Mouse (Mus musculus): Measurements from ENCODE around the gene Ccdc28b. TPM values are rescaled to one million over a fixed set of nuclear protein-coding genes. Genes with fewer than 3 reads are reported as not detected.

Ccdc28b gene
- total RNA-seq, 2 experiments from 2014 or later: 35.0 to 41.0 TPM

DNA sequence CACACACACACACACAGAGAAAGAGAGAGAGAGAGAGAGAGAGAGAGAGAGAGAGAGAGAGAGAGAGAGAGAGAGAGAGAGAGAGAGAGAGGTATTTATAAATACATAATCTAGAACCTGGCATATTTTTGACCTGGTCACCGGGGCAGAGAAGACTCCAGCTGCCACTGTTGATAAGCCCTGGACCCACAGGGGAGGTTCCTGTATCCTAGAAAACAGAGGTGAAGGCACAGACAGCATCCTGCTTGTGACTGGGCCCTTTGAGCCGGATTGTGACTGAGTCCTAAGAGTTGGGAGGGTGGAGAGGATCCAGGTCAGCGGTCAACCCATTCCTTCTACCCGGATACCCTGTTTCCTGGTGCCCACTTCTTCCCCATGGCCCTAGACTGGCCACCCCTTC lies 34.9 kb downstream of the Ccdc28b start:
- intact Hi-C loops (cut with DNase I): no loop called here

GRCm38 (mm10) chr4:129586943-129587342 lies 36.8 kb downstream of the Ccdc28b start:
- intact Hi-C loops (cut with DNase I): no loop called here

More for the DNA sequence above, 34.9 kb downstream of the Ccdc28b start:
- no peak for DNase-seq

DNA sequence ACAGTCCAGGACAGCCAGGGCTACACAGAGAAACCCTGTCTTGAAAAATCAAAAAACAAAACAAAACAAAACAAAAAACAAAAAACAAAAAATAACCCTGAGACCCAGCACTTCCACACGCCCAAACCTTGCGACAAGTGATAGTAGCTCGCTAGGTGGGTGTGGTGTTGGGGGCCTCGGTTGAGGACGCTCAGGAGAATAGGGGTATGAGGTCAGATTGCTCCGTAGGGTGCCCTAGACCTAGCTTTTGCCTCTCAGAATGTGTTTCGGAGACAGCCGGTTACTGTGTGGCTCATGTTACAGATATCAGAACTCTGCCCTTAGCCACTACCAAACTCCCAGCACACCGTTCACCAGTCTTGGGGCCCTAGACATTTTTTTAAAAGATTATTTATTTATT lies 38.0 kb downstream of the Ccdc28b start:
- intact Hi-C loops (cut with DNase I): loop anchor here (1.0 kb wide), 1 partner anchor 23 kb away; no protein-coding TSS in a partner anchor
- no peak for DNase-seq

More at GRCm38 (mm10) chr4:129586943-129587342, 36.8 kb downstream of the Ccdc28b start:
- DNase-seq: no peak

DNA sequence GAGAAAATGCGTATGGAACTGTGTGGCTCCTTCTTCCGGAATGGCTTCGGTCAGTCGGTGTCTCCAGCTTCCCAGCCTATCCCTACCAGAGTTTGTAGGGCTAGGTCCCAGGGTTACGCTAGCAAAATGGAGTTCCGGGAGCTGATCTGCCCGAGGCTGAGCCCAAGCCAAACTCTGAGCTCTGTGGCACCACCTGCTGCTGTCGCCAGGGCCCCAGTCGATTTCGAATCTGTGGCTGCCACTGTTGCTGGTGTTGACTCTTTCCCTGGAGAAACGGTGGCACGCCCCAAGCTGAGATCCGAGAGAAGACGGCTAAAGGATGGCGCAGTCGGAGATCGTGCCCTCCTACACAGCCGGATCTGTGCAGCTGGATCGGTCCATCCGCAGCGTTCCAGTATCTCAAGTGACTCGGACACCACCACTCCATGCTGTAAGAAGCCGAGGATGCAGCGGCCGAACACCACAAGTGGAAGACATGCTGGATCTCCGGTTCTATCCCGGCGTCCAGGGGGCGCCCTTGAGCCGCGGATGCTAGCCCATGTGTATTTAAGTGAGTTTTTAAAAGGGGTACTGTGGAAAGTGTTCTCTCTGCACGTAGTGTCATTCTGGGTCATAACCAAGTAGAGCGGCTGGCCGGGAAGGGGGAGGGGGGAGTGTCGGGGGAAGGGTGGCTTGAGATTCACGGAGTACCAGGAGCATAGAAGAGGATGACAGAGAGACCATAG lies 38.7 kb downstream of the Ccdc28b start:
- intact Hi-C loops (cut with DNase I): loop anchor here (1.0 kb wide), 1 partner anchor 23 kb away; no protein-coding TSS in a partner anchor

DNA sequence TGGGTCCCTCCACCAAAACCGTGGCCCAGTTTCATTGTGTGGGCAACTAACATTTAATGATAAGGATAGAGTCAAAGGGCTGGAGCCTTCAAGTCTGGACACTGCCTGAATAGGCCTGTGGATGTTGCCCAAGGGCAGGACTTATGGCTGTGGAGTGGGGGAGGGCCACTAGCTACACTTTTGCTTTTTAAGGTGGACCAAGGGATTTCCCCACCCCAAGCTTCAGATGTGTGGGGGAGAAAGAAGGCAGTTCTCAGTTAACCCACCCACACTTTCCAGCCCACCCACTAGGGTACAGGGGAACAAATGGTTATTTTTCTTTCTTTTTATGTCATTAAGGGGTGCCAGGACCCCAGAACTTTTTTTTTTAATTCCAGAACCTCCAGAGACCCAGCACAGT lies 39.4 kb downstream of the Ccdc28b start:
- no peak for DNase-seq
- intact Hi-C loops (cut with DNase I): no loop called here

More for the DNA sequence above, 38.7 kb downstream of the Ccdc28b start:
- DNase-seq: peak; percentile 87 to 91

DNA sequence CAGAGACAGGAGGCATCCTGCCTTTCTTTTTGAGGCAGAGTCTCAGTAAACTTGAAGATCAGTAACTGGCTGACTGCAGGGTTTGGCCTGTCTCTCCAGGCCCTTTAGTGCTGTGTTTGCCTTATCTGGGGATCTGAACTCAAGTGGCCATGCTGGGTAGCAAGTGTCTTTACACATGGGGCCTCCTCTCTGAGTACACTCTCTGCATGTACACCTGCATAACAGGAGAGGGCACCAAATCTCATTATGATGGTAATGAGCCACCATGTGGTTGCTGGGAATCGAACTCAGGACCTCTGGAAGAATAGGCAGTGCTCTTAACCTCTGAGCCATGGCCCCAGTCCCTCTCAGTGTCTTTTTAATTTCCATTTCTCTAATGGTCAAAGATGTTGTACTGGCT lies 41.5 kb downstream of the Ccdc28b start:
- intact Hi-C loops (cut with DNase I): no loop called here
- no peak for DNase-seq

- no peak for DNase-seq
- intact Hi-C loops (cut with DNase I): no loop called here
These were observed 43.4 kb downstream of the Ccdc28b start for GRCm38 (mm10) chr4:129580347-129580746.

- peak; percentile 48 to 60 for DNase-seq
- intact Hi-C loops (cut with DNase I): no loop called here
These were observed 45.3 kb downstream of the Ccdc28b start, which contains the start of gene Fam167b for GRCm38 (mm10) chr4:129578466-129578865. Gene Fam167b (minus strand): TSS chr4:129578549.

DNA sequence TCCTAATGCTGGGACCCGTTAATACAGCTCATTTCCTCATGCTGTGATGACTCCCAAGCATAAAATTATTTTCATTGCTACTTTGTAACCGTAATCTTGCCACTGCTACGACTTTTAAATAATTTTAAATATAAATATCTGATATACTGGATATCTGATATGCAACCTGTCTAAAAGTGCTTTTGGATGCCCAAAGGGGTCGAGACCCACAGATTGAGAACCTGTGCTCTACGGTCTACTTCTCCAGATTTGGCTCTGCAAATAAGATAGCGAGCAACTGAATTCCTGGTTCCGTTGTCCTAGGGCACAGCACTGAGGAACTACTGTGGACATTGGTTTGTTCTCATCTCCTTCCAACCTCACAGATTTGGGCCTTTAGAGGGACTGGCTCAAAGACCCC lies 46.1 kb downstream of the Ccdc28b start:
- intact Hi-C loops (cut with DNase I): no loop called here
- no peak for DNase-seq

DNA sequence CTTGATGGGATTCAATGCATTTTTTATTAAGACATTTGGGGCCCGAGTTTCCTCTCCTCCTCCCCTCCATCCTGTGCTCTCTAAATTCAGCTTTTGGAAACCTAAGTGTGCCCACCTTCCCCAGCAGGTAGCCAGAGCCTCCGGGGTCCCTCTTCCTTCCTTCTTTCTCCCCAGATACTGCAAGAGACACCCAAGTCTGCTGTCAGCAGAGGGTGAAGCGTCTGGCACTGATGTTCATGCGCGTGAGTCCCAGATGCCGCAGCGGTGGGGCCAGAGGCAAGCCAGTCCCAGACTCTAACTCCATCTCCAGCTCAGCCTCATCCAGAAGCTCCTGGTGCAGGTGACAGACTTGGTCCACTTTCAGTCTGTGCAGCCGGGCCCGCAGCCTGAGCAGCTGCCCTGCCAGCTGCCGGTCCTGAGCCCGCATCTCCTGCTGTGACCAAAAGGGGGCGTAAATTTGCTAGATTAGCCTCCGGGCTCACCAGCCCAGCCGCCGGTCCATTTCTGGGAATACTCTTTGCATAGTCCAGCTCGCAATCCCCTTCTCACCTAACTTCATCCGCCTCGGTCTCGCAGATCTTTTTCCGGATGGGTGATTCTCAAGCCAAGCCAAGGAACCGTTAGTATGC lies 46.8 kb downstream of the Ccdc28b start:
- DNase-seq: peak; percentile 69 to 73
- intact Hi-C loops (cut with DNase I): no loop called here

GRCm38 (mm10) chr4:129575171-129575844 lies 48.4 kb downstream of the Ccdc28b start:
- DNase-seq: peak in 1 of 2 experiments; percentile 42
- intact Hi-C loops (cut with DNase I): no loop called here

DNA sequence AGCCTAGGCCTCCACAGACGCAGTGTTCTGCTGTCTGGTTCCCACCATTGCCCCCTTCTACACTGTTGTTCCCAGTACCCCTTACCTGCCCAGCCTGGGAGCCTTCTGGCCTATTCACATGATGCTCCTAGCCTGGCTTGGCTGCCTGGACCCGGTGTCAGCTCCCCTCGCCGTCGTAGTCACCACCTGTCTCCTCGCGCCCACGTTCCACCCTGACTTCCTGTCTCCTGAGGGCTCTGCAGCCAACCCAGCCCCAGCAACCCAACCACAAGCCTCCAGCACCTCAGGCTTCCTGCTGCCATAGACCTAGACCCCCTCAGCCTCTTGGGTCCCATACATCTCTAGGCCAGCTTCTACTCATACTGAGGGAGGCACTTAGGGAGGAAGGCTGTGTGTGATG lies 50.3 kb downstream of the Ccdc28b start, which contains the start of gene Lck:
Lck (minus strand) TSS at position 212 of the 400 bp plus-strand sequence.
- intact Hi-C loops (cut with DNase I): no loop called here
- no peak for DNase-seq

- DNase-seq: no peak
- intact Hi-C loops (cut with DNase I): no loop called here
These were observed 50.7 kb downstream of the Ccdc28b start for GRCm38 (mm10) chr4:129573093-129573370.

DNA sequence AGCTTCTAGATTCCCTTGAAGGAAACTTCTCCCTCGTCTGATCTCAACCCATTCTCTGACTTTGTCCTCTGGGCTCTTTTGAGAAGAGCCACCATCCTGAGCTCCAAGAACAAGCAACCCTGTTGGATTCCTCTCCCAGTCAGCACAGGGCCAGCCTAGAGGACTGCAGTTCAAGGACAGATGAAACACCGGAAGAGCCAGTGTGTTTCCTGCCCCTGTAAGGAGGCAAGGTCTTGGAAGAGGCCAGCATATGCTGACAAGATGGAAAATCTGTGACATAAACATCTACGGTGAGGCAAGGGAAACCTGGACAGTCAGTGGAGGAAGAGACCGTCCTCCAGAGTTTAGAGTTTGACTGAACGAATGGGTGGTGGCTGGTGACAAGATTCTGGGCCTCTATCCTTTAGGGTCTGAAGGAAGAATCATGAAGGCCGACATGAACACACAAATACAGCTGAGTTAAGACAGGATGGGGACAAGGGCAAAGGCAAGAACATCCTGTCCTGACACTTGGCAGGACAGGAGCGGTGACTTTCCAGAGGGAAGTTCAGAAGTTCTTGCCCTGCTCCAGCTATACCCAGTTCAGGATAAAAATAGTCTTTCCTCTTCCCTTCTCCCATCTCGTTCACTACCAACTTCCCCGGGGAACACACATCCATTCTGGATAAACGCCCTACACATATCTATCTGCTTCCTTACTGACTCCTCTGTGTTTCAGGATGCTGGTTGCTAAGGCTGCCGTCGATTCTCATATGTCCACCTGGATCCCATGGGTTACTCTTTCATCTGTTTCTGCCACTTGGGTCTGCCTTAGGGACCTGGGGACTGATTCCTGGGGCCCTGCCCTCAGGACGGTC lies 51.3 kb downstream of the Ccdc28b start:
- DNase-seq: no peak
- intact Hi-C loops (cut with DNase I): no loop called here

GRCm38 (mm10) chr4:129571551-129572084 lies 52.1 kb downstream of the Ccdc28b start:
- DNase-seq: no peak
- intact Hi-C loops (cut with DNase I): no loop called here

- no peak for DNase-seq
- intact Hi-C loops (cut with DNase I): no loop called here
These were observed 53.7 kb downstream of the Ccdc28b start for GRCm38 (mm10) chr4:129570028-129570427.
